Mouse (Mus musculus) NIH3T3 (cell line): ENCODE results near the gene Cxcl12.

ENCODE experiments used
- DNase-seq: peaks from one replicate; pipeline ENCODE4 v3.0.0-alpha.2; 2012; ENCODE audit warnings: low read depth

Cxcl12 gene

GRCm38 (mm10) chr6:117175113-117175793 is 6.9 kb downstream of the Cxcl12 start:
- peak; percentile 65 for DNase-seq

DNA sequence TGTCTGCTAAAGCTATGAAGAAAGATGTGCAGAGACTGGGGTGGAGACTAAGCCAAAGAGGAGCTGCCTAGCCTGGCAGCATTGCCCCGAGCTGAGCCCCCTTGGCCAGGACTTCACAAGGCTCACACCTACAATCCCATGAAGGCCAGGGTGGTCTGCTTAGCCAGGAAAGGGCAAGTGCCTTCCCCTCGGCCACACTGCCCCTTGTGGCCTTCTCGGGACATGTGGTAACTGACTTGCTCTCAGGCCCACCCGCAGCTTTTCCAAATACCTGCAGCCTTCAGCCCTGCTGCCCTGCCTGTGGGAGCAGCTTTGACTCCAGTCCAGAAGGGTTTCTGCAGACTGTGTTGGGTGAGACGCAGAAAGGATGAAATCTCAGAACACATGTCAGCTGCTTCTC is 8.1 kb downstream of the Cxcl12 start:
- DNase-seq = no peak

DNA sequence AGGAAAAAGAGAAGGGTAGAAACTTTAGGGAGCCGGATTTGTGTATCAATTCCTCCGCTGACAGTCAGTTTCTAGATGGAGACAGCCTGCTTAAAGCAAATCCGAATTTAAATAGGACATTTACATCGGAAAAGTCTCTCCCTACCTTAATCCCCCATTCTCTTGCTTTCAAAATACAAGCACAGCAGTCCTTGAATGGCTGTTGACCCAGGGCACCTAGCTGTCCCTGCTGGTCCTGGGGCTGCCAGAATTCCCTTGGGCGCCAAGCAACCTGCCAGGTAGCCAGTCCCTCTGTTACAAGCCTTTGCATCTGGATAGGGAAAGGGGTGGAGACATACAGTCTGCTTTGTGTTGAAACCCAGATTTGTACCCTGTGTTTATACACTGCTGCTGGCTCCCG is 12.0 kb downstream of the Cxcl12 start:
- DNase-seq = no peak

DNA sequence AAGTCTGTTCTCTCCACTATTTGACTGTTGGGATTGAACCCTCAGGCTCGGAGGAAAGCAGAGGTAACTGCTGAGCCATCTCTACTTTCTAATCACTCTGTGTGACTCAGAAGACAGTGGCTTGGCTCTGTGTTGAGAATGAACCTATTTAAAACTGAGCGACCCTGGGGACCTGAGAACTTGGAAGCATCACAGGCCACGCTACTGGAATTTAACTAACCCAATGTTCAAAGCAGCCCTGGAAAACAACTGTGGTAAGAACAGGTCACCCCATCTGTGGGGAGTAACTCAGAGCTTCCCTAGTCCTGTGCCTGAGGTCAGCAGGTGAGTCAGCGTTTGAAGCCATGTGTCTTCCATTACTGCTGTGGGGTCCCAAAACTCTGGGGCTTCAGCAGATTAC is 17.0 kb downstream of the Cxcl12 start:
- no peak for DNase-seq

DNA sequence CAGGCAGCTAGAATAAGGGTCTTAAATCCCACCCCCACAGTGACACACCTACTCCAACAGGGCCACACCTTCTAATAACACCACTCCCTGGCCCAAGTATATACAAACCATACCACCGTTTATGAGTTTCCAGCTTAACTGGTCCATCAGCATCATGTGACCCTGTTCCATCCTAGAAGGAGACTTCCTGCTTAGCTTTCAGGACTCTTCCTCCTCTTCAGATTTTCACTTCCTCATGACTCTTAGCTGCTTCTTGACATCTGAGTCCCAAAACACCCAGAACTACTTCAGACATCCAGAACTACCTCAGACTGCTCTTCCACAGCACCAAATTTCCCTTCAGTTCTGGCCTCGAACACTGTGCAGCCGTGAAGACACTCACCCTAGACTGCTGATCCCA is 22.1 kb downstream of the Cxcl12 start:
- no peak for DNase-seq

GRCm38 (mm10) chr6:117191741-117192140 is 23.4 kb downstream of the Cxcl12 start:
- no peak for DNase-seq

DNA sequence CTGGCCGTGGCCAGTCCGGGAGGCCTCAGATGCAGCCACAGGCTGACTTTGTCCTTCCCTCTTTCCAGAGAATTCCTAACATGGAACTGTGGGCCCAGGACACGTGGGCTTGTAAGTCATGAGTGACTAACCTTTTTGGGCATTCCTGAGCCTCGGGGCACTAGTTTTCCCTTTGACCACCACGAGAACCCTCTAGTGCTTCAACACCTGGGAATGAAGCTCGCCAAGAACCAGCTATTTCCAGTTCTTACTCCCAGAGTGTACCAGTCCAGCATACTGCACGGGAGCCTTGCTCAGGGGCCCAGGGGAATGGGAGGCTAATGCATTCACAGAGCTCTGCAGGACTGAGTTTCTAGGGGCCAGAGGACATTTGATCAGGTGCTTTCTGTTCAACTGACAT is 24.3 kb downstream of the Cxcl12 start:
- DNase-seq = peak; percentile 38

GRCm38 (mm10) chr6:117195270-117195669 is 26.9 kb downstream of the Cxcl12 start:
- no peak for DNase-seq

DNA sequence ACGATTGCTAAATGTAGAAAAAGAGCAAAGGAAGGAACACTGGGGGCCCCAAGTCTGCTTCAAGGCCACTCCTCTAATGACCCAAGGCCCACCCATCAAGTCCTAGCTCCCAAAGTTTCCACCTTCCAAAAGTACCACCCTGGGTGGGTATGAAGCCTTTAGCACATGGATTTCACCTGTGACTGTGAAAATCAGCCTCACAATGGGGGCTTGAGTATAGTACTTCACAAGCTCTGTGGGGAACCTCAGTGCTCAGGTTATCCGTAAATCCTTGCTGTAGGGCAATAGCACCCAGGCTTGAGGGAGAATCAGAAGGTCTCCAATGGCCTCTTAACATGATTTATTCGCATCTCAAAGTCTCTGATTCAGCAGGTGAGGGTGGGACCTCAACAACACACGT is 30.5 kb downstream of the Cxcl12 start:
- DNase-seq = no peak

DNA sequence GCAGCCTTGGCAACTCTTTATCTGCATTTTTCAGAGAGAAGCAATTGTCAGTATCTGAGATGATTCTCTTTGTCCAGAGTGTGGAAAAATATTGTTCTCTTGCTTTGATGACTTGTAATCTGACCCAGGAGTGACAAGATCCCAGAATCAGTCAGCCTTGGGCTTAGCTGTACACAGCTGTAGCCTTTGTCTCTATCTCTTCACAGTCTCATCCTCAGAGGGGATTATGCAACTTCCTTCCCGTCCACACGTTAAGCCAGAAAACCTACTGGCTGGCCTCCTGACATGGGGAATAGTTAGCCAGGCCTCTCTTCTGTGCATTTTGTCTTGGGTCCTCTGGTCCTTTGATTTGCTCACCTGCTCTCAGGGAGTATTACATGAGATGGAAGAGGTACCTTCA is 31.4 kb downstream of the Cxcl12 start:
- DNase-seq = no peak

DNA sequence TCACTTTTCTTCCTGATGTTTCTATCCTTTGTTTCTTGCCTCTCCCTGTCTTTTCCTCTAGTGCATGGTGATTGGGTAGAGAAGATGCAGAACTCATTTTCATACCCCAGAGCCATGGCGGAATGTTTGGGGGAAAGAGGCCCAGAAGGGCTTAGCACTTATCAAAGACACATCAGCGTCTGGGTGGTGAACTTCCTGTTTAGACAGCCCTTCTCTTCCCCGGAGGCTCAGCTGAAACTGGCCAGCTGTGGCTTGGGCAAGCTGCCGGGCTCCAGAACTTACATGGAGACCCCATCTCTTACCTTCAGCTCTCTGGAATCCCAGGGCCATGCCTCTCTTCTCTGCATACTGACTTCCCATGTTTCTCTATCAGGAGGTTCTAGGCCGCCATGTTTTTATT is 32.6 kb downstream of the Cxcl12 start:
- DNase-seq = no peak

GRCm38 (mm10) chr6:117201396-117201795 is 33.1 kb downstream of the Cxcl12 start:
- no peak for DNase-seq

GRCm38 (mm10) chr6:117201859-117202258 is 33.5 kb downstream of the Cxcl12 start:
- no peak for DNase-seq

DNA sequence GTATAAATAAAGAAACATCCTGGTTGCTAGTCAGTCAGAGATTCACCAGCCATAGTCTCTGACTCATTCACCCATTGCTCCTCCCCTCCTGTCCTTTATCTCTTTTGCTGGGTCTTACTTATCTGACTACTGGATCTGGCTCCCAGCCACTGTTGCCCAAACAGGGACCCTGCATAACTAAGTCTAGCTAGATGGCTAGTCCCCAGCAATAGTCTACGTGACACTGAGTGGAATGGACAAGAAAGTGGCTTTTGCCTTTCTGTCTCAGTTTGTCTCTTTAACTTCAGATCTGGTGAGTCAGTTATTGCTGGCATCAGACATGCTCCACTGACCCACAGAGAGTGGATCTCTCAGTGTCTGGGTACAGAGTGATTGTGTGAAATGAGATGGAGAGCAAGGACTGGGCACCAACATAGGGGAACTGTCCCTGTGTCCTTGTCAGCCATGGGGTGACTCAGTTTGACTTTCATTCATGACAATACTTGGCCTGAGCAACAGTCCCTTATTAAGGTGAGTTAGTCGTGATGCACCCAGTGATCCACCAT is 34.6 kb downstream of the Cxcl12 start:
- DNase-seq = no peak

DNA sequence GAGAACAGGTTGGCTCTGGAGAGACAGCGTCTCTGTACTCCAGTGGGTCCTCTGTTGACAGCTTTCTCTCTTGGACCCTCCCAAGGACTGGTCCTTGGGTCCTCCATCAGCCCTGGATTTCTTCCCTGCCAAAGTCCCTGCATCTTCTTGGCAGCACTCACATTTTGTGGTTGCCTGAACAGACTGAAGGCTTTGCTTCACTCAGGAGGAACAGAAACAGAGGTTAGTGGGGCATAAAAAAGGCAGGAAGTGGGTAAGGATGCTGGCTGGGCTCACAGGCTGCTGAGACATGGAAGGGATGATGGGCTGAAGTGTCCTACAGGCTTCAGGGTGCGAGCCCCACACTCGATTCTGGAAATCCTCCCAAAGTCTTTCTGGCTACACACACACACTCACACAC is 35.8 kb downstream of the Cxcl12 start:
- DNase-seq = no peak

- DNase-seq = no peak
Observed at GRCm38 (mm10) chr6:117206834-117207233, 38.5 kb downstream of the Cxcl12 start.

DNA sequence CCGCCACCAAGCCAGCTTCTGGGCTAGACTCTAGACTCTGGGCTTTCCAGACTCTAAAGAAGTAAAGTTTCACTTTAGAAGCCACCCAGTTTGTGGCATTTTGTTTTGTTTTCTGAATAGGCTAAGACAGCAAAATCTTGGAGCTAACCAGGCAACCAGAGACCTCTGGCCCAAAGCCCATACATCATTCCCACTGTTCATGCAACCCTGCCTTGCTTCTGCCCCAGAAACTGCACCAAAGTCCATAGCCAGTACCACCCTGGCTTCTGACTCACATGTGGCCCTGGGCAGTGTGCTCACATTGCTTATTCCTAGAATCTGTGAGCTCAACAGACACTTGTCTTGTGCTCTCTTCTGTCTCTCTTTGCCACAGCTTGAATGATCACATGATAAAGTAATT is 39.0 kb downstream of the Cxcl12 start:
- peak; percentile 75 for DNase-seq

GRCm38 (mm10) chr6:117210086-117210485 is 41.8 kb downstream of the Cxcl12 start:
- DNase-seq = no peak

DNA sequence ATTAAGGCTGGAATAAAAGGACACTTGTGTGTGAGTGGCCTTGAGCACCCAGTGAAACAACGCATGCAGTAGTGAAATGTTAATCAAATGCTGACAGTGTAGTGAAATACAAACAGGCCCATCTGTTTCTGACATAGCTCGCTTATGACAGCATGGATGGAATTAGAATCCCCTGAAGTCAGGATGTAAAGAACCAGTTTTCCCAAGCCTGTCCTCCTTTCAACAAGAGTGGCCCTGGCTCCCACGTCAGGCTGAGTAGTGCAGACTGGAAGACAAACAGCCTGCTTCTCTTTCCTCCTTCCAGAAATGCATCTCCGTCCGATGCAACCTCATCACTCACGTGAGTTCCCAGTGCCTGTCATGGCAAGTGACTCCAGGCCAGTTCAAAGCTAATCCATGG is 42.2 kb downstream of the Cxcl12 start:
- no peak for DNase-seq

DNA sequence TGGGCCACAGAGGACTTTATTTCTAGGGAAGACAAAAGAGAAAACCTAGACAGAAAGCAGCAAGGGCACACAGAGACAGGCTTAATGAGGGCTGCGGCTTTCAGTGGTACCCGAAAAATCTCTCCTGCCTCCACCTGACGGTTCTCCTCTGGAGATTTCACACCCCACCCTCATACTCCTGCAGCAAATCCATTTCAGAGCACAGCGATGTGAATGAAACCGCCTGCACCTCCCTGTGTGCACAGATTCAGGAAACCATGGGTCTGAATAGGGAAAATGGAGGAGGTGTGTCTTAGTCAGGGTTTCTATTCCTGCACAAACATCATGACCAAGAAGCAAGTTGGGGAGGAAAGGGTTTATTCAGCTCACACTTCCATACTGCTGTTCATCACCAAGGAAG is 46.2 kb downstream of the Cxcl12 start:
- DNase-seq = no peak

- DNase-seq = no peak
Observed at GRCm38 (mm10) chr6:117218442-117219299, 50.3 kb downstream of the Cxcl12 start.

GRCm38 (mm10) chr6:117219300-117219680 is 51.0 kb downstream of the Cxcl12 start:
- DNase-seq = peak; percentile 88

- DNase-seq = peak; percentile 27
Observed at GRCm38 (mm10) chr6:117219911-117220481, 51.7 kb downstream of the Cxcl12 start.
